Mouse (Mus musculus): Measurements from ENCODE around the gene Cpxm2.

The Cpxm2 gene

DNA sequence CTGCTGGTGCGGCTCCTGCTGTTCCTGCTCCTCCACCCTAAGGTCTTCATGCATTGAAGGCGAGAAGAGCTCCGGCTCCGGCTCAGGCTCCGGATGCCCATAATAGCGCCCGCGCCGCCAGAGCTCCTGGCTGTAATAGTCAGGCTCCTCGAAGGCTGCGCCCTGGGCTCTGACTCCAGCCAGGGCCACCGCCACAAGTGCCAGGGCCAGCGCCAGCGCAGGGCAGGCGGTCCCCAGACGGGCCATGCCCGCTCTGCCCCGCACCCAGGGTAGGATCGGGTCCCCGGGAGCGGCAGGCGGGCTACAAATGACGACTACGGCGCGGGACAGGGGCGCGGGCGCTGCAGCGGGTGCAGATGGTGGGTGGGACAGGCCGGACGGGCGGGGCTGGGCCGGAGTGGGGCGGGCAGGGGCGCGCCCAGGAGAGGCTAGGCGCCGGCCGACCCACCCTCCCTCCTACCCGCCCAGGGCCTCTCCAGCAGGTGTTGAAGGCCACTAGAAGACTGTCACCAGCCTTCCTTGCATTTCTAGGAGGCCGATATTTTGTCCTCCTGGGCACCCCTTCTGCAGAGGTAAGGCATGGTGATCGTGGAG lies at the start of gene Cpxm2:
Cpxm2 (minus strand) TSS at position 372 of the 594 bp plus-strand sequence.
- no peak for DNase-seq (ENCODE audit: low spot score in 2 of 2)

DNA sequence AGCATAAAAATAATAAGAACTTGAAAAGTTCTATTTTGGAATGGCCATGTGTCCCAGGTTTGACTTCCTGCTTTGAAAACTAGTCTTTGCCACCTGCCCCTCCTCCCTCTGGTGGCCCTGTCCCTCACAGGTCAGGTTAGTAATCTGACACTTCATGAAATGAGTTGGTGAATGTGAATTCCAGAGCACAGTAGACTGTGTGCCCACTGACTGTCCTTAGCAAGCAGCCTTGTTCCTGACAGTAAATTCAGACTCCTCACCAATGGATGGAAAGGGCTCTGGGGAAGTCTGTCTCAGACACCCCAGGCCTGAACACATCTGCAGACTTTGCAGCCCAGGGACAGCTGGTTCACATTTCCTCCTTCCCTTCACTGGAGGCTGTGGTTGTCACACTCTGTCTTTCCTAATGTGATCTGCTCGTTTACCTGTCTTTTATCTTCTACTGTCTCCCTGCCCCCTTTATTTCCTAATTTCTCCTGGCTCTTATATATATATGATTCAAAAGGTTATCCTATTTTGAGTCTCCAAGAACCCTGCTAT lies 49.6 kb upstream of the Cpxm2 start:
- DNase-seq (ENCODE audit: low spot score in 2 of 2) = no peak

- no peak for DNase-seq (ENCODE audit: low spot score in 2 of 2)
Measured at GRCm38 (mm10) chr7:132199686-132200085, 45.1 kb upstream of the Cpxm2 start.

GRCm38 (mm10) chr7:132198806-132199205 lies 44.3 kb upstream of the Cpxm2 start:
- DNase-seq (ENCODE audit: low spot score in 2 of 2) = no peak

DNA sequence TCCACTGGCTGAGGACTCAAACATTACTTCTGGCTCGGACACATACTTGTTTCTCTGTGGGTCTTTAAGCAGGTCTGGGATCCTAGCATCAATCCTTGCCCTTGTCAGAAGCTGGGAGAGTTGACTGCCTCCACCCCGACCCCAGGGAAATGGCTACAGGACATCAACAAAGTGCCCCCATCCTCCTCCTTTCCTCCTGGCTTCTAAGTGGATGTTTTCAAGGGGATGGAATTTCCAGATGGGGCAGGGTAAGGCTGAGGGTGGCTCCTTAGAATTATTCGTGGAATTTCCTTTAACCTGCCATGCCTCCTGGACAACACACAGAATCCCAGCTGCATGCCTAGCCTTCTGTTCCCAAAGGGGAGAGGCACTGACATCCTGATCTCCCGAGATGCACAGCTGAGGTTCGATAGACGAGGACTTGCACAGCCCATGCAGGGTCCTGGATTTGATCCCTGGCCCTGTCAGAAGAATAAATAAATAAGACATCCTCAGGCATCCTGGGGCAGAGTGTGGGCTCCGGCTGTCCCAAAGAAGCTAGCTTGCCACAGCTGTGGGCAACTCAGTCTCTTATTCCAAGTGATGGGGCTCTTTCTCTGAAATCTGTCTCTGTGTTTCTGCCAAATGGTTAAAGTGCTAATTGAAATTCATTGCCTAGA lies 43.4 kb upstream of the Cpxm2 start:
- DNase-seq (ENCODE audit: low spot score in 2 of 2) = no peak

- no peak for DNase-seq (ENCODE audit: low spot score in 2 of 2)
Measured at GRCm38 (mm10) chr7:132196581-132196980, 42.0 kb upstream of the Cpxm2 start.

GRCm38 (mm10) chr7:132193606-132194005 lies 39.1 kb upstream of the Cpxm2 start:
- DNase-seq (ENCODE audit: low spot score in 2 of 2) = no peak

GRCm38 (mm10) chr7:132187456-132187855 lies 32.9 kb upstream of the Cpxm2 start:
- no peak for DNase-seq (ENCODE audit: low spot score in 2 of 2)

- DNase-seq (ENCODE audit: low spot score in 2 of 2) = no peak
Measured at GRCm38 (mm10) chr7:132183892-132184404, 29.4 kb upstream of the Cpxm2 start.

DNA sequence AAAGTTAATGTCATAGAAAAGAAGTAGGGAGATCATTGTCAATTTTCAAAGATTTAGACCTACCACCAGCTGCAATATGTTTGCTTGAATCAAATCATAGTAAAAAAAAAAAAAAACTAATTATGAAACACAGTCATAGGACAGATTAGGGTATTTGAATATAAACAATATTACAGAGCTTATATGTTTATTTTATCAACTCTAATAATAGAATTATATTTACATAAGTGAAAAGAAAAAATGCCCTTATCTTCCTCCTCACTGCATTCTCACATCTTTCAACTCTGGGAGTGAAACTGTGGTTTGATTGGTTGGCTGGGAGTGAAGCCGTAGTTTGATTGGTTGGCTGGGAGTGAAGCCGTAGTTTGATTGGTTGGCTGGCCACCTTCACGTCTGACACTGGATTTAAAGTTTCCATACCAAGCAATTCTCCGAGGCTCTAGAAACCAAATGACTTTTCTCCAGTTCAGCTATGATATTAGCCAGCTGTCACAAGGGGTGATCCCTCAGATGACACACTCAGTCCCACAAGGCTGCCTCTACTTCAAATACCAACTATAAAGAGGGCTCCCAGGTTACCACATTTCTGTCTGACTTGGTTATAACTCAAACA lies 27.2 kb upstream of the Cpxm2 start:
- DNase-seq (ENCODE audit: low spot score in 2 of 2) = no peak

DNA sequence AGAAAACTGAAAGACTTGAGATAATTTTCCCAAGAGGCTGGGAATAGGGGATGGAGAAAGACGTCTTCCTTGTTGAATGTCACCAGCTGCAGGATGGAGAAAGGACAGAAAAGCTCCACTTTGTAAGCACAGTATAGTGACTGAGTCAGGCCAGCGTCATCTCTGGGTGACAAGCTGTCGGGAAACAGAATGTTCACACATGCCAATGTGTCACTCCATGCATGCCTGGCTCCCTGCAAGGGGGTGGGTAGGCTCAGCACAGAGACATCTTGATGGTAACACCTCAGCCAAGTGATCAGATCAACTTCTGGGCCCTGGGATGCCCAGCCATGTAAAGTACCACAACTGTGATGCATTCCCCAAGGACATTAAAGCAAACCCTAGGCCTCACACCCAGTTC lies 26.5 kb upstream of the Cpxm2 start:
- DNase-seq (ENCODE audit: low spot score in 2 of 2) = no peak

DNA sequence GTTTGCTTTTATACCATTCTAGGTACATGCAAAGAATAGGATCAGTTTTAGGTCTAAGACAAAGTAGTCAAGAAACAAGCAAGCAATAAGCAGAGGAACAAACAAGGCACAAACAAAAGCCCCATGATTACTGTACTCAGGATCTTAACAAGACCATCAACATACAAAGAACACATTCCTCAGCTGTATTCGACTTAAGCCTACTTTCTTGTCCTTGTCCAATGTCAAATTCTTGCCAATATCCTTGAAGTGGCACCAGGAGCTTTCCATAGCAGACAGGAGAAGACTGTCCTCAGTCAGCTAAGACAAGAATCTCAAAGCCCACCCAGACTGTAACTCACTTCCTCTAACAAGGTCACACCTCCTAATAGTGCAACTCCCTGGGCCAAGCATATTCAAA lies 24.5 kb upstream of the Cpxm2 start:
- DNase-seq (ENCODE audit: low spot score in 2 of 2) = no peak

DNA sequence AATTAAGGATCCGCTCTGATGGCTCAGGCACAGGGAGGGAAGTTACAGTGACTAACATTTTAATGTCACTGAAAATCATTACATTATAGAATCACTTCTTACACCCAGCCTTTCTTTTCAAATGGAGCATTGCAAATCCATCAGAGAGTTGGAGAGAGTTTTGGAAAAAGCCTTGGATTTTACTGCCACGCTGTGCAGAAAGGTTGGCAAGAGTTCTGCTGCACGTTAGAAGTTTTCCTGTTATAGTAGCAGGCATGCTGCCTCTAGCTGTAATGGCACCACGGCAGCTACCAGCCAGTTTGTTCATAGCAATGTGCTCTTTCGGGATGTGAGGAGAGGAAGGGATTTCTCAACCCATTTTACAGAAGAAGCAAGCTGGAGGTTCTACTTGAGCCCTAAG lies 20.2 kb upstream of the Cpxm2 start:
- DNase-seq (ENCODE audit: low spot score in 2 of 2) = peak in 1 of 2 experiments; percentile 28

DNA sequence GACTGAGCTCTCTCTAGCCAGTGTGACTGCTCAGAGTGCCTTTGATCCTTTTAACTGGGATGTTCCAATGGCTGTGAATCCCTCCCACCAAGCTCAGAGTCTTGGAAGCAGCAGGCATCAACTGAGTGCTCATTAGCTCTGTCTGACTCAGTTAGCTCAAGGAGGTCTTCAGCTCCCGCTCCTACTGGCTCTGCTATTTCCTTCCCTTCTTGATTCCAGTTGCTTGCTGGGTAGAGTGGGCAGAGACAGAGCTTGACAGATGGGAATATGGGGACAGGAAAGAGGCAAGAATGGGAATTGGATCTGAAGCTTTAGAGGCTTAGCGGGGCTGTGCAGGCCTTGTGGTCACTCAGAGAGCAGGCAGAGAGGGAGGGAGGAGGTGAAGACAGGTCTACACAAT lies 19.8 kb upstream of the Cpxm2 start:
- DNase-seq (ENCODE audit: low spot score in 2 of 2) = peak in 1 of 2 experiments; percentile 27

DNA sequence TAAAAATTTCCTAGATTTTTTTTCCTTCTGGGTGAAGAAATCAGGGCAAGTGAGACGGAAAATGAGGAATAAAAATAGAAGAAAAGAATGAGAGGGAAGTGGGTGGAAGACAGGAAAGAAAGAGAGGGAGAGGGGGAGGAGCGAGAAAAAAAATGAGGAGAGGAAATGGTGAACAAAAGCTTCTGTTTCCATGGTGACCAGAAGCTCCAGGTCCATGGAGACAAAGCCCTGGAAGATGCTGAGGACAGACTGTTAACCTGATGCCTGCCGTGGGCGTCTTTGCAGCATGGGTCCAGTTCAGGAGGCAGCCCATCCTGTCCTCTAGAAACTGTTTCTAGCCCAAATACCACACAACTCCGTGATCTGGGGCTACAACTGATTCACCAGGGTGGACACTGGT lies 17.7 kb upstream of the Cpxm2 start:
- DNase-seq (ENCODE audit: low spot score in 2 of 2) = peak in 1 of 2 experiments; percentile 41

GRCm38 (mm10) chr7:132171716-132172115 lies 17.2 kb upstream of the Cpxm2 start:
- DNase-seq (ENCODE audit: low spot score in 2 of 2) = no peak

DNA sequence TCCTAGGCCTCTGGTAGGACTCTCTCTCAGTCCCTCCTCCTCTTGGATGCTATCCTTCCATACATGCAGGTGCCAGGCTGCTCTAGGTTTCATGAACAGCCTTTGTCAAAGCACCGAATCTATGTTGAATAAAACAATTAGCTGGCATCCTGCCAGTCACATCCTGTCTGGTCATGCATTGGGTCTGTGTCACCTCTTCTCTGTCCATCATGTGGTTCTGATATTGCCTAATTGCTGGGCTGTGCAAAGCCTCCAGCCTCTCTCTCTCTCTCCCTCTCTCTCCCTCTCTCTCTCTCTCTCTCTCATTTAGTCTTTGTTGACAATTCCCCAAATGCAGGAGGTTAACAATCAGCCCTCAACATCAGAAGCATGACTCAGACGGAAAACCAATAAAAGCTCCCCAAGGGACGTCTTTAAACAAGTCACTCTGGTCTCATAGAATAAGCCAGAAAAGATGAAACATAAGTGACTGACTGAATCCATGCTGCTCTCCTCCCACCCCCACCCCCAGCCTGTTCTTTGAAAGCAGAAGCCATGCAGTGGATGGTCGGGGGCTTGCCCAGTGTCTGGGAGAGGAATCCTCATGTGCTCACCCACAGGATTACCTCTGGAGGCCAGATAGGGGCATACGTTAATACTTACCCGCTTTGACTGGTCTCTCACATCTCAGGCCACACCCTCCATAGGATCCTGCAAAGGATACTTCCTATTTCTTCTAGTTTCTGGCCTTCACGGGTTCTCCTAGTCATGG lies 15.1 kb upstream of the Cpxm2 start:
- no peak for DNase-seq (ENCODE audit: low spot score in 2 of 2)

- no peak for DNase-seq (ENCODE audit: low spot score in 2 of 2)
Measured at GRCm38 (mm10) chr7:132167239-132167638, 12.7 kb upstream of the Cpxm2 start.

GRCm38 (mm10) chr7:132162254-132162653 lies 7.7 kb upstream of the Cpxm2 start:
- no peak for DNase-seq (ENCODE audit: low spot score in 2 of 2)

DNA sequence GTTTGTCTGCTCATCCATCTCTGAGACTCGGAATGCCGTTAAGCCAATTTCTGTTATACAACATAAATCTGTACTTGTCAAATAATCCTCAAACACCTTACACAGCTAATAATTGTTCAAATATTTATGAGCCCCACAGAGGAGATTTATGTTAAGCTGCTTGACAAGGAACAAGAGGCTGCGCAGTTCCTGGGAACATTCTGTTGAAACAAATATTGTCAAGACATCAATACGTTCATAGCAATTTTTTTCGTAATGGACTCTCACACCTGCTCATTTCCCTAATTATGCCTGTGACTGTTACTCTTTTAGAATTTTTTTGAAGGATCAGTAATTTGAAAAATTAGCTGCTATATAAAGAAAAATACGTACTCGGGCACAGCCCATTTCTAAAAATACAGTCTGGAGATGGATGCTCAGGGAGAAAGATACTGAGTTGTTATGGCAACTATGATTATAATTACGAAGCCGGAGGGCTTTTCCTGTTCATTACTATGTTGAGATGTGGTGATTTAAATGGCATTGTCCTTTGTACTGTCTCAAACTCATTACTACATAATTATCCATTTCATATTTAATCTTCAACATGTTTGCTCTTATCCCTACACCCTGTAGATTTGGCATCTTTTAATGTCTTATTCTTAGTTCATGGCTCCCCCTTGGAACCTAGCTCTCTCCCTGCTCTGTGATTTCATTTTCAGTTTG lies 3.9 kb upstream of the Cpxm2 start:
- DNase-seq (ENCODE audit: low spot score in 2 of 2) = no peak

DNA sequence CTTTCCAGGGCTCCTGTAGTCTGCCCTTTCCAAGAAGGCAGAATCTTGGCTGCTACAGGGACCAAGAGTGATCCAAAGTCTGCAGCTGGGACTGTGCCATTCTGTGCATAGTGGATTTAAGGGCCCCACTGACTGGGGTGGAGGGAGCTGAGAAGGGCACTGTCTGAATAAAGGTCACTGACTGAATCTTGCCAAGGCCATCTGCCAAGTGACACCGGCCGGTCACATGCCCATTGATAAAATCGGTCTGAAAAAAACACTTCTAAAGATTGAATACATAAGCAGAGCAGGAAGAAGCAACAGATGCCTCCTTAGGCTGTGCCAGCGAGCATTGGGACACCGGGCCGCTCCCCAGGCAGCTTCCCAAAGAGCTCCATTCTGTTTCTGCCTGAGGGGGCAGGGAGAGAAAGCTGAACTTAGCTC lies 803 bp downstream of the Cpxm2 start:
- DNase-seq (ENCODE audit: low spot score in 2 of 2) = peak in 1 of 2 experiments; percentile 43
